Mouse (Mus musculus): ENCODE data around the gene Zfp981.
"Not testable (repeated sequence)": the region's sequence is repeated elsewhere in the genome, so short reads cannot be mapped to it uniquely, and the experiment has no call there.

Gene Zfp981

DNA sequence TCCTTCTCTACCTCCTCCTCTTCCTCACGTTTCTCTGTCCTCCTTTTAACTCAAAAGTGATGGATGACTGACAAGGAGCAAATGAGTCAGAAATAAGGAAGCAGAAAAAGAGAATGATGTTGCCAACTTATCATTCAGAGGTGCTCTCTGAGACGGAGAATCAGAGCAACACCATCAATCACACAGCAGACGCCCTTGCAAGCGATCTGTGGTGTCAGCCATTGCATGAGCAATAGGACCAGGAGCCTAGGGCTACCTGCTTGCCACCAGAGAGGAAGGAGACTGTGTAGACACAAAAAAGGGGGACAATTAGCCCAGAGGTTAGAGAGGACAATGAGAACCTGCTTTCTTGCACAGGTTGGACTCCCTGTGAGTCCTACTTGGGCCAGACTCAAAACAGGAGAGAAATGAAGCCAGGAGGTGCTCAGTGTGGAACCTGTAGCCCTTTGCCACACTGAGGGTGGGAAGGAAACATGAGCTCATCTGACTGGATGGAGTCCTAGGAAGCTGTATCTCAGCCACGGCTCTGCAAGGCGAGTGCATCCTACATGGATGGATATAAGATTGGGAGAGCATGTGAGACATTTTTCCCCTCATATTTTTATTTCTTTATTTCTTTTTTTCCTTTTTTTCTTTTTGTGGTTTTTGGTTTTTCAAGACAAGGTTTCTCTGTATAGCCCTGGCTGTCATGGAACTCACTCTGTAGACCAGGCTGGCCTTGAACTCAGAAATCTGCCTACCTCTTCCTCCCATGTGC is 16.5 kb upstream of the Zfp981 start:
- not testable (repeated sequence) for DNase-seq (ENCODE audit: low read depth, low spot score)

- not testable (repeated sequence) for DNase-seq (ENCODE audit: low read depth, low spot score)
Observed at GRCm38 (mm10) chr4:146486753-146487152, 15.1 kb upstream of the Zfp981 start.

- DNase-seq (ENCODE audit: low read depth, low spot score): not testable (repeated sequence)
Observed at GRCm38 (mm10) chr4:146489196-146489595, 12.6 kb upstream of the Zfp981 start.

- not testable (repeated sequence) for DNase-seq (ENCODE audit: low read depth, low spot score)
Observed at GRCm38 (mm10) chr4:146491993-146492392, 9.8 kb upstream of the Zfp981 start.

DNA sequence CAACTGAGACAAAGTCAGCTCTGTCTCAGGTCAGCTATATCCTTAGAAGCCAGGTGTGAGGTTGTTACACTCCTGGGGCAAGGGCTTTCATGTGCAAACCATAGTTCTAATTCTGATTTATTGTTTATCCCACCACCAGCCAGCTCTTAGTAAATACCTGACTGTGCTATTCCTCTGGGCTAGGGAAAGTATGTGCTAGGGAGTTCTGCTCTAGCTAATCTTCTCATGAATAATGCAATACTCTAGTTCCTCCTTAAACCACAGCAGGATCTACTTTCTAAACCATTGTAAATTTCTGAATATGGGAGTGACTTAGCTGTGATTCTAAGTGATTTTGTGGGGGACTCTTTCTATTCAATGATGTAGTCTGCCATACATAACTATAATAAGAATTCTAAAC is 9.4 kb upstream of the Zfp981 start:
- DNase-seq (ENCODE audit: low read depth, low spot score): no peak

- no peak for DNase-seq (ENCODE audit: low read depth, low spot score)
Observed at GRCm38 (mm10) chr4:146492851-146493250, 9.0 kb upstream of the Zfp981 start.

- not testable (repeated sequence) for DNase-seq (ENCODE audit: low read depth, low spot score)
Observed at GRCm38 (mm10) chr4:146493319-146493907, 8.4 kb upstream of the Zfp981 start.

DNA sequence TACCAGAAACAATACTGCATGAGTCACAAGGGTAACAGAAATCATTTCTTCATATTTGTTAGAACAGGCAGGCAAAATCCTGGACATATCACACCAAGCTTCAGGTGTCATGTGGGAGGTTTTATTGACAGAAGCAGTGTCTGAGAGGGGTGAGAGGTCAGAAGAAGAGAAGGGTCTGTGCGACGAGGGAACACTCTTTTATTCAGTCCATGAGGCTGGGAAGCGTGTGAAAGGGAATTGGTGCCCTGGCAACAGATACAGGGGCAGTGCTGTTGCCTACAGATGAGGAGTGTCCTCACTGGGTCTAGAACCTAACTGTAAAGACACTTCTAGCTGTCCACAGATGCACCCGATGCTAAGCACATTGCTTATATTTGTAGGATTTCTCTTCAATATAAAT is 6.8 kb upstream of the Zfp981 start:
- DNase-seq (ENCODE audit: low read depth, low spot score): no peak

GRCm38 (mm10) chr4:146497695-146498275 is 4.0 kb upstream of the Zfp981 start:
- not testable (repeated sequence) for DNase-seq (ENCODE audit: low read depth, low spot score)

GRCm38 (mm10) chr4:146509029-146509428 is 7.2 kb downstream of the Zfp981 start:
- not testable (repeated sequence) for DNase-seq (ENCODE audit: low read depth, low spot score)

- not testable (repeated sequence) for DNase-seq (ENCODE audit: low read depth, low spot score)
Observed at GRCm38 (mm10) chr4:146511871-146512270, 10.0 kb downstream of the Zfp981 start.

- no peak for DNase-seq (ENCODE audit: low read depth, low spot score)
Observed at GRCm38 (mm10) chr4:146516474-146516873, 14.6 kb downstream of the Zfp981 start.

DNA sequence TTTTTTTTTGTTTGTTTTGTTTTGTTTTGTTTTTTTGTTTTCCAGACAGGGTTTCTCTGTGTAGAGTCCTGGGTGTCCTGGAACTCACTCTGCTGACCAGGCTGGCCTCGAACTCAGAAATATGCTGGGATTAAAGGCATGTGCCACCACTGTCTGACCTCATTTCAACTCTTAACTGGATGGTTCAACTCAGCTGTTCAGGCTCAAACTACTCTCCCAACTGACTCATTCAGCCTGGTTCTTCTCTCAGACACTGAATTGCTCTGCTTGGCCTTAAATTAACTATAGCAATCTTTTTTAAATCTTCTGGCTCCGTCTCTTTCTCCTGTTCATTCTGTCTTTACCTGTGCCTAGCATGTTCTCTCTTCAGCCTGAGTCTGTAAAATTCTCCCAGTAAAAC is 15.3 kb downstream of the Zfp981 start:
- DNase-seq (ENCODE audit: low read depth, low spot score): not testable (repeated sequence)

DNA sequence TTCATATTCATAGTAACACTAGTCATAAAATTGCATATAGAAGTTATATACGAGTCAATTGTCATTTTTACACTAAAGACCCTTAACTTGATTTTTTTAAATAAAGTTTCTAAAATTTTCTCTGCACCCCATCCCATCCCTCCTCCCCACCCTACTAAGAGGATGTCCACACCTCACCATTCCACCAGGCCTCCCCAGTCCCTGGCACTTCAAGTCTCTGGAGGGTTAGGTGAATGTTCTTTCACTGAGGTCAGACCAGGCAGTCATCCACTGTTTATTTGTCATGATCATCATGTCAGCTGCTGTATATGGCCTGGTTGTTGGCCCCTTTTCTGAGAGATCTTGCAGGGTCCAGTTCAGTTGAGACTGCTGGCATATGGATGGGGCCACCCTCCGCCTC is 18.9 kb downstream of the Zfp981 start:
- no peak for DNase-seq (ENCODE audit: low read depth, low spot score)

GRCm38 (mm10) chr4:146534574-146534973 is 32.7 kb downstream of the Zfp981 start:
- no peak for DNase-seq (ENCODE audit: low read depth, low spot score)

- no peak for DNase-seq (ENCODE audit: low read depth, low spot score)
Observed at GRCm38 (mm10) chr4:146535883-146536282, 34.1 kb downstream of the Zfp981 start.

GRCm38 (mm10) chr4:146579905-146580873 is 78.4 kb downstream of the Zfp981 start:
- DNase-seq (ENCODE audit: low read depth, low spot score): not testable (repeated sequence)
